Mouse (Mus musculus): ENCODE measurements around the gene Park7. TPM values are rescaled to one million over a fixed set of nuclear protein-coding genes. Genes with fewer than 3 reads are reported as not detected.

Park7 gene
- 34.2 TPM in 2 replicates for polyA plus RNA-seq (2012; rRNA removed)

GRCm38 (mm10) chr4:150914290-150914733 is at the start of gene Park7, which contains the start of gene Tnfrsf9:
Gene Park7, minus strand, starts transcription at chr4:150914437.
Gene Tnfrsf9, plus strand, starts transcription at chr4:150914562.

GRCm38 (mm10) chr4:150853680-150854461 is 60.4 kb downstream of the Park7 start, which contains the start of gene Errfi1:
Gene Errfi1, plus strand, starts transcription at chr4:150853919.

Other genes with a start within 250 kb of the Park7 start
- 6.1 and 7.8 TPM in 2 replicates for gene Errfi1, start 60.5 kb downstream of the Park7 start, polyA plus RNA-seq (2012; rRNA removed)
- gene Tnfrsf9, start 125 bp upstream of the Park7 start, polyA plus RNA-seq (2012; rRNA removed) = 0.02 and 0.20 TPM in 2 replicates
- not detected in 2 replicates for gene Uts2, start 82.7 kb upstream of the Park7 start, polyA plus RNA-seq (2012; rRNA removed)
- gene Per3, start 130.2 kb upstream of the Park7 start, polyA plus RNA-seq (2012; rRNA removed) = 1.5 and 2.2 TPM in 2 replicates
- gene Vamp3, start 143.5 kb upstream of the Park7 start, polyA plus RNA-seq (2012; rRNA removed) = 11.2 and 14.8 TPM in 2 replicates
- not detected in 2 replicates for gene Gm13090, start 175.1 kb upstream of the Park7 start, polyA plus RNA-seq (2012; rRNA removed)